Mouse (Mus musculus) v-Abl transformed pro-B cells (cell line): ENCODE measurements around the gene Emsy.

ENCODE experiments used
- in situ Hi-C, 2 experiments: fragments of 400-800 bp; cut with MboI; formaldehyde crosslinking; loops; one replicate each; pipeline ENCODE4 v1.15.1; 2025; ENCODE audit not compliant: unreplicated experiment in 2 of 2

Emsy gene

DNA sequence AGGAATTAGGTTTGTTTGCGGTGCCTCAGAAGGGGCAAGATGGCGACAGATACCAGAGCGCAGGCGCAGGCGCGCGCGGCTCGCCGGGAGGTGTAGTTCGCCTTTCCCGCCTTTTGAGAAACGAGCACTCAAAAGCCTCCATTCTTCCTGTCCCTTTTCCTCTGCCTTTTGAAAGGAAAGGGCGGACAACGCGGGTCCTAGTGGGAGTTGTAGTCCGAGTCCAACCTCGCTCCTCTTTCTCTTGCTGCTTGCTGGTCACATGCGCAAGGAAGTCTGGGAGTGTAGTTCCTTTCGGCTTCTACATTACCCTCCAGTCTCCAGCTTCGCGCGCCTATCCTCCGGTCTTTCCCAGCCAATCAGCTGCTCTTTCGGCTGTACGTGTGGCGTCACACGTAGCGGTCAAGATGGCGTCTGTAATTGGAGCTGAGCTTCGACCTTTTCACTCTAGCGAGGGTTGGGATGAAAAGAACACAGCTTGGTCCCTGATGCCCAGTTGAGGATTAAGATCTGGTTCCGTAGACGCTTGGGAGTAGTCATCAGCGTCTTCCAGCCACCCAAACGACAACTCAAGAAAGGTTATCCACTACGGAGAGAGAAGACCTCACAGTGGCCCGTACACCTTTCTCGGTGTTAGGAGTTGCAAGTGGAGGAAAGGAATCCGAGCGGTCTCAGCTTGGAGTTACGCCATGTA lies at the start of gene Emsy:
Emsy (minus strand) TSS at position 253 of the 691 bp plus-strand sequence.
- in situ Hi-C loops, result loop anchor here (5.0 kb wide), 1 partner anchor 46 kb away; the partner anchor contains the start of gene Thap12 (in 2 of the 2)

DNA sequence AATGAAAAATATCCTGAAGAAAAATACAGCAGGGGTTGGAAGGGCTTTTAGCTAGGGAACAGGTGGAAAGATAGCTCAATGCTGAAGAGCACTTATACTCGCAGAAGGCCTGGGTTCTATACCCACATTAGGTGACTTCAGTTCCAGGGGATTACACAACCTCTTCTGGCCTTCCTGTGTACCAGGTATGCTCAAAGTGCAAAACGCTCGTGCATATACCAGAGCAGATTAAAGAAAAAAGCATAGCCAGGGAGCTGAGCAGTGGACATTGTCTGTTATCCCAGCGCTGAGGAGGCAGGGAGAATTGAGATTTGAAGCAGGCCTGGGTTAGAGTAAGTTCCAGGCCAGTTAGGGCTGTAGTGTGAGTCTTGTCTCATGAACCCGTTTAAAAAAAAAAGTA lies 47.7 kb upstream of the Emsy start:
- in situ Hi-C loops, result loop anchor here (5.0 kb wide), 2 partner anchors 47 to 217 kb away; partner anchors contain the start of genes Emsy (in 2 of the 2) and Lrrc32 (in 1 of the 2)

DNA sequence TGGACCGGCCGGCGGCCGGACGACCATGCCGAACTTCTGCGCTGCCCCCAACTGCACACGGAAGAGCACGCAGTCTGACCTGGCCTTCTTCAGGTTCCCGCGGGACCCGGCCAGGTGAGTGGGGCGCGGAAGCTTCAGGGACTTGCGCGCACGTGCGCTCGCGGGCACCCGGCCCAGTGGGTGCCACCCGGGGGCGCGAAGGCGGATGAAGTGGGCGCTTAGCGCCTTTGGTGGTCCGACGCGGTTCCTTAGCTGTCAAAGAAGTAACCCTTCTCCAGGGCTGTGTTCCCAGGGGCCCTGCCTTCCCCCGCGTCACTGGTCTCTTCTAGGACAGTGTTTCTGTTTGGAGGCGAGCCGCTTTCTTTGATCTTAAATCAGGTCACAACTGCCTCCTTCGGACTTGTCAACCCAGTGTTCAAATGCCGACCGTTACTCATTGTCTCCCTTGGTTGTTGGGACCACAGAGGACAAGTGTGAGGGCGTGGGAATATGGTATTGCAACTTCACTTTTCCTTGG lies 46.8 kb upstream of the Emsy start:
- in situ Hi-C loops, result loop anchor here (5.0 kb wide), 2 partner anchors 46 to 216 kb away; partner anchors contain the start of genes Emsy (in 2 of the 2) and Lrrc32 (in 1 of the 2)

DNA sequence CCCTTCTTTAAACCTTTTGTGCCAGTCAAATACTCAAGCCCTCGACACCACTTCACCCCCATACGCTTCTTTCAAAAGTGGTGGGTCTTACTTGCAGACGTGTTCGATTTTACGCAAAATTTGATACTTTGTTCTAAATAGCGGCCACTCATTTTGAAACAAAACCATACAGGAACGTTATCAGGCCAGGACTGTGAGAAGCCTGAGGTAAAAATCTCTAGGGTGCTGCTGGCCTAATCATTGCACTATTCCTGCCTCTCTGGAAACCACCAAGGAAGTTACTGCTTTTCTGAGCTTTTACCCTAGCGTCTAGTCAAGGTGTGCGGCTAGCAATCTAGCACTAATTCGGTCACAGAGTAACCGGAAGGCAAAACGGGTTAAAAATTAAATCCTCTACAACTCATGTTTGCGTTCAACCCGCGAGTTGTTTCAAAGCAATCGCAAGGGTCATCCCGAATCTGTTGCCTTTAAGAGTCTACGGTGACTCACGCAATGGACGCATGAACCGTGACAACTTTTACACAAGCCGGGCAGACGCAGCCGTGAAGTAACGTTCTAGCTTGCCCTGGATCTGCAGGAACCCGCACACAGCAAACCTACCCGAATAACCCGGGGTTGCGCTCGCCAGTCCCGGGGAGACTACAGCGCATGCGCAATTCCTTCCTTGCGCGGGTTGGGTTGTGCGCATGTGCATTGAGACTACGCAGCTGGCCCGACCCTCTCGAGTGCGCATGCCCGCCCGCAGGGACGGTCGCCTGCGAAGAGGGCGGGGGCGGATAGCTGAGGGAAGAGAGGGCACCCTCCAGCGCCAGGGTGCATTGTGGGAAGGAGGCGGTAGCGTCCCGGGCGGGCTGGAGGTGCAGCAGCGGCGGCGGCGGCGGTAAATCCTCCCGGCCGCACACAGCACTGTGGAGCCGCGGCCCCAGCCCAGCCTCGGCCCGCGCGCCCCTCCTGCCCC lies 46.0 kb upstream of the Emsy start, which contains the start of gene Thap12:
Thap12 (plus strand) TSS at position 821 of the 958 bp plus-strand sequence.
- in situ Hi-C loops, result loop anchor here (5.0 kb wide), 2 partner anchors 45 to 215 kb away; partner anchors contain the start of genes Emsy (in 2 of the 2) and Lrrc32 (in 1 of the 2)

DNA sequence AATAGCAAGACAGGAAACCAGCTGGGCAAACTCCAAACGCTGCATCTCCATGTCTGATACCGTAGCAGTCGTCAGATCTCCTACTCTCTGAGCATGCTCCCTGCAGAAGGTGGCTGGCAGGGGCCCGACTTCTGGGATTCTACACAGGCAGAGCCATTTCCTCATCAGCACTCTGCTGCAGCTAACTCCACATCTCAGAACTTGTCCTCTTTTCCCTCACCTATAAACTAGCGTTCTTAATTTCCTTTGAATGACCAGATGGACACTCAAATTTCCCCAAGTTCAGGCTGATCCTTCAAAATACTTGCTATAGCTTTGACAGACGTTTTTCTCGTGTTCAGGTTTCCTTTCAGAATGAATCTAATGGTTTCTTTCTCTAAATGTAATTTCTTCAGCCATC lies 45.2 kb upstream of the Emsy start:
- in situ Hi-C loops, result loop anchor here (5.0 kb wide), 2 partner anchors 44 to 214 kb away; partner anchors contain the start of genes Emsy (in 2 of the 2) and Lrrc32 (in 1 of the 2)

DNA sequence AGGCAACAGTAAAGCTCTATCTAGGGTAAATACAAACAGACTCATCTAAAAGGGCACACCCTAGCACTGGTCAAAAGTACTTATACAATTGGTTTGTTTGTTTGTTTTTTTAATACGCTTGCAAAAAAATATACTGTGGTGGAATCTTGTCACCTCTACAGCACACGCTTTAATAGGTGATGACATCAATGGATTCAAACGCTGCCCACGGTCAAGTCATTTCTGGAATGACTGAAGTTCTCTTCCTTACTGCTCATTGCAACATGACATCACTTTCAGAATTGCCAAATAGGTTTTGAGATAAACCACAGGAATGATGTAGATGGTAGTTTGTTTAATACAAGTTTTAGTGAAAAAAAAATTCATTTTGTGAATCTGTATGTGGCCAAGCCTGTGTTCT lies 42.0 kb upstream of the Emsy start:
- in situ Hi-C loops, result loop anchor here in 1 of 2 experiments (10.0 kb wide), 1 partner anchor 214 kb away; the partner anchor contains the start of gene Lrrc32

DNA sequence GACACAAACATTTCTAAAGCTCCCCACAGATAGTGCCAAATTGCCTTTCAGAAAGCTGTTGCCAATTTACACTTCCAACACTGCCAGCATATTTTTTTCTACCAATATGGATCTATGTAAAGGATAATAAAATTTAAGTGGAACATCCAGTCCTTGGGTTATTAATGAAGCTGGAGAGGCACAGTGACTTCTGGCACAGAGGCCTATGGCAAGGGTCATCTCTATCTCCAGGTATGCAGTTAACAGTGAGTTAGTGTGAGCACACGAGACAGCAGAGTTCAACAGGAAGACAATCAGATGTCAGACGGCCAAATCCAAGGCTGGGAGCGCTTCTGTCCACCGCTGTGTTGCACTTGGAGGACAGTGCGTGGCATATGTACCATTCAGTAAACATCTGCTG lies 41.5 kb upstream of the Emsy start:
- in situ Hi-C loops, result loop anchor here in 1 of 2 experiments (10.0 kb wide), 1 partner anchor 213 kb away; the partner anchor contains the start of gene Lrrc32

DNA sequence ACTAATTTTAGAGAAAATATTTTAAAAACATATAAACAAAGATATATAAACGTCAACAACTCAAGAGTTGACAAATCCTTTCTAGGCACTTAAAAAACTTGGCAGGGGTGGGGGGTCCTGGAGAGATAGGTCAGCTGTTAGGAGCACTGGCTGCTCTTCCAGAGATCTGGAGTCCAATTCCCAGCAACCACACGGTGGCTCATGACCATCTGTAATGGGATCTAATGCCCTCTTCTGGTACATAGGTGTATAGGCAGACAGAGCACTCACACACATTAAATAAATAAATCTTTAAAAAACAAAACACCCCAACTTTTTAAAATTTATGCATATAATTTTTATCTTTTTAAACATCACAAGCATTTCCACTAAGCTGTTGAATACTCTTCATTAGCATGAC lies 40.9 kb upstream of the Emsy start:
- in situ Hi-C loops, result loop anchor here in 1 of 2 experiments (10.0 kb wide), 1 partner anchor 213 kb away; the partner anchor contains the start of gene Lrrc32

DNA sequence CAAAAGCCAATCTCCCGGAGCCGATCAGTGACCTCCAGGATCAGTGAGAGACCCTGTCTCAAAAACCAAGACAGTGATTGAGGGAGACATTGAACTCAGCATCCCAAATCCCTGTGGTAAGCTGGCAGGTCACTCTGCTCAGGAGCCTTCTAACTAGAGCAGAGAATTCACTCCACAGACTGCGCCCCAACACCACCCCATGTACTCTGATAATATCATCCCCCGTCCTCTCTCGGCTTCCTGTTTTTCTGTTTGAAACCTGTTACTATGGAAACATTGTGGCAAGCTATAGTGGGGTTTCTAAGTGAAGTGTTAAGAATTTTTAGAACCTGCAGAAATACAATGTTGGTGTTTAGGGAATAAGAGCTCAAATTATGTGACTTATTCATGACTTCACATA lies 37.5 kb upstream of the Emsy start:
- in situ Hi-C loops, result loop anchor here in 1 of 2 experiments (10.0 kb wide), 1 partner anchor 209 kb away; the partner anchor contains the start of gene Lrrc32

DNA sequence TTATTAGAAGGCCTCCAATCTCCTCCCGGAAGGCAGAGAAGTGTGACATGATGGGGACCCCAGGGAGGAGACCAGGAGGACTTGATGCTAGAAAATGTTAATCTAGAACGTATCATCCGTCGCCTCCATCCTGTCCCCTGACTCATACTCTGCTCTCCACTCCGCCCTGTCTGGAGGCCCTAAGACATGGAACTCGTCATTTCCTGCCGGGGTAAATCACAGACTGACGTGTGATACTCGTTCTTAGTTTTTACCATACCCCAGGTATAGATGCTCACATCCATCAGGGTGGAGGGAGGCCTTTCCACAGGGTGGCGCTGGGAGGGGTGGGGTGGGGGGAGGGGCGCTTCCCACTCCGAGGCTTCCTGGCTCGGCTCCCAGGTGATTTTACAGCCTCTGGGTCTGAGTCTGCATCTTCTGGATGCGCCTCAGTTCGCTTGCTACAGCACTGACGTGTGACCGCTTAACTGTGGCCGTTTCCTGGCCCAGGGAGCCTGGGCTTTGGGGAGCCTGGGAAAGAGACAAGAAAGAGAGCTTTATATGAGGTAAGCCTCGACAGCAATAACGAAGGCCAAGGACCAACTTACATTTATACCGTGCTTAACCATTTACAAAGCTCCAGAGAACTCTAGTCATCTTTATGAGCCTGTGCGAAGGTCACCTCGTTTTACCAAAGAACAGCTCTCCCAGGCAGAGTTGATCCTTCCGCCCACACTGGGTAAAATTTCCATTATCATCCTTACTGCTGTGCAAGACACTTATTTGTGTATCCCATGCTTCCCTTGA lies 36.4 kb upstream of the Emsy start:
- in situ Hi-C loops, result loop anchor here in 1 of 2 experiments (10.0 kb wide), 1 partner anchor 208 kb away; the partner anchor contains the start of gene Lrrc32

DNA sequence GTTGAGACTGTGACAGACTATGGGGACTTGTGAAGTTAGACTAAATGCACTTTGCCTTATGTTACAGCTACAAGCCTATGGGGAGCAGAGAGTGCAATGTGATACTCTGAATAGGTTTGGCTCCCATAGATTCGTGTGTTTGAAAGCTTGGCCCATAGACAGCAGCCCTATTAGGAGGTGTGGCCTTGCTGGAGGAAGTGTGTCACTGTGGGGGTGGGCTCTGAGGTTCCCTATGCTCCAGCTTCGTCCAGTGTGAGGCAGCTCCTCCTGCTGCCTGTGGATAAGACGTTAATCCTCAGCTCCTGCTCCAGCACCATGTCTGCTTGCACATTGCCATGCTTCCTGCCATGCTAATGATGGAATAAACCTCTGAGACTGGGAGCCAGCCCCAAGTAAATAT lies 34.2 kb upstream of the Emsy start:
- in situ Hi-C loops, result loop anchor here in 1 of 2 experiments (10.0 kb wide), 1 partner anchor 206 kb away; the partner anchor contains the start of gene Lrrc32

DNA sequence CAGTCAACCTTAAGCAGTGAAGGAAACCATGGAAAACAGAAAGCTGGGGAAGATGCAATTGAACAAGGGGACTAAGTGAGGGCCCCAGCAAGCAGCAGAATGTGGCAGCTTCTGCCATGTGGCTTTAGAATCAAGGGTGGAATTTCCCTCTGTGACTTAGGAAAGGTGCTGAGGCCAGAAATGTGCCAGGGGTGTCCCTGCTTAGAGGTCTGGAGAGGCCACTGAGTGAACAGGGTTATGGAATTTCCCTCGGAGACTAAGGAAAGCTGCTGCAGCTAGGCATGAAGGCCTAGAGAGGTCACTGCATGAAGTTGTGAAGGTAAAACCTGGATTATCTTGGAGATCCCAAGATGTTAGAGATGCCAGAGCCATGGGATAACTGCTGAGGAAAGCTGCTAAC lies 33.5 kb upstream of the Emsy start:
- in situ Hi-C loops, result loop anchor here in 1 of 2 experiments (10.0 kb wide), 1 partner anchor 205 kb away; the partner anchor contains the start of gene Lrrc32

DNA sequence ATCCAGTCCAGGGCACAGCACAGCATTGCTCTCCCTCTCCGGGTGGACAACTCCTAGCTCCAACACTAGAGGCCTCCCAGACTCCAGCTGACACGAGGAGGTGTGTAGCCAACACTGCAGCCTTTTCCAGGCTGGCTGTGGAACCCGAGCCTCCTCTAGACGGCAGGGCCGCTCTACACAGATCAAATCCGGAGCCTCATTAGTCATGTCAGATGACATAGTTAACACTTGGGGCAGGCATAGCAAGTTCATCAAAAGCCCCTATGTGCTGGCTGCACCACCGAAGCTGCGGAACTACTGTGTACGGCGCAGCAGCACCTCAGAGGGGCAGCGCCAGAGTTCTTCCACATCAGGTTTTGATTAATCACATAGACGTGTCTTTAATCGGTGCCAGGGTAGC lies 29.3 kb upstream of the Emsy start:
- in situ Hi-C loops, result no loop called here

DNA sequence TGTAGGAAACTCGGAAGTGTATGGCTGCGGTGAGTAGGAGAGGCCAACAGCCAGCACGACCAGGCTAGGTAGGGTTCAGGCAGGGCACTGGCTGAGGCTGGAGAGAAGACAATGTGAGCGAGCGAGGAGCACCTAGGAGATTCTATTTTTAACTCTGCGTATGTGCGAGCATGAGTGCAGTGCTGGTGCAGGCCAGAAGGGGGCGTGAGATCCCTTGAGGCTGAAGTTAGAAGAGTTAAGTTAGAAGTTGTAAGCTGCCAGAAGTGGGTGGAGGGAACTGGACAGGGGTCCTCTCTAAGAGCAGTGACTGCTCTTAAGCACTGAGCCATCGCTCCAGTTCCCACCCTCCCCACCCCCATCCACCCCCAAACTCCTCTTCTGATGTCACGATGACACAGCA lies 26.2 kb upstream of the Emsy start:
- in situ Hi-C loops, result no loop called here

DNA sequence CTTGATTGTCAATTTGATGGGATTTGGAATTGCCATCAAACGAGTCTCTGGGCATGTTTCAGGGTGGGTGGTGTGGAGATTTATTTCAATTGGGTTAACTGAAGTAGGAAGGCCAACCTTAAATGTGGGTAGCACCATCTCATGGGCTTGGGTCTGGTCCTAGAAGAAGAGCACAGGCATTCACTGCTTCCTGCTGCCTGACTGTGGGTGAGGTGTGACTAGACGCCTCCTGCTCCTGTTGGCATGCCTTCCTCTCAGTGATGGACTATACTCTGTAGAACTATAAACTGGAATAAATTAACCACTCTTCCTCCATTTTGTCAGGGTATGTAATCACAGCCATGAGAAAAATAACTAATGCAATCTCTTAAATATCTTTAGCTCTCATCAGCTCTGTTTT lies 24.1 kb upstream of the Emsy start:
- in situ Hi-C loops, result no loop called here

DNA sequence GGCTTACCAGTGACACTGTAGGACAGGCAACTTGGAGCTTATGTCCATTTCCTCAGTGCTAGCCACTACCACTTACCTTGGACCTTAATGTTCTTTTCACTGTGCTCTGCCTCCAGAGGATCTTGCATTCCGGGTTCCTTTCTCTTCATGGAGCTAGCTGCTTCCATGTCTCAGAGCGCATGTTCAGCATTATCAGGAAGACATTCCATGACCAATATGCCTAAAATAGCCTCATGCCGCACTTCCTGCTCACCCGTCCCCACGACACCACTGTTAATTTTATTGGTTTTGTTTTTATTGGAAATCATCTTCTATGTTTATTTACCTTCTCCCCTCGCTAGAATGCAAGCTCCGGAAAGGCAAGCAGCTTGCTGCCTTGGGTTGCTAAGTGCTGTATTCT lies 21.9 kb upstream of the Emsy start:
- in situ Hi-C loops, result no loop called here

DNA sequence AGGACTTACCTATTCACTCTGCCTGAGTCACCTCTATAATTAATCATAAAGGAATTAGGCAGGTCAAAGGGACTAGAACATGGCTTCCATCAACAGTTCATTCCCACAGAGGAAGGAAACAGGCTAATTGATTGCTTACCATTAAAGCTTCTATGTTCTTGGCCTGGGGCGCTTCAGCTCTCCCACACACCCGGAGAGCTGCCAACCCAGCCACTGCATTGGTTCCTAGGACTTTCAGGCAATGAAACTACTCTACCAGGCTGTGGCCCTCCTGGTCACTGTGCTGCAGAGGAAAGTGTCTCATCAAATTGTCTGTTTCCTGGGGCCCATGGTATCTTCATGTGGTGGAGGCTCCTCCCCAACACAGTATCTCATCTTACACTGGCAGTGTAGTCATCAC lies 20.9 kb upstream of the Emsy start:
- in situ Hi-C loops, result no loop called here

DNA sequence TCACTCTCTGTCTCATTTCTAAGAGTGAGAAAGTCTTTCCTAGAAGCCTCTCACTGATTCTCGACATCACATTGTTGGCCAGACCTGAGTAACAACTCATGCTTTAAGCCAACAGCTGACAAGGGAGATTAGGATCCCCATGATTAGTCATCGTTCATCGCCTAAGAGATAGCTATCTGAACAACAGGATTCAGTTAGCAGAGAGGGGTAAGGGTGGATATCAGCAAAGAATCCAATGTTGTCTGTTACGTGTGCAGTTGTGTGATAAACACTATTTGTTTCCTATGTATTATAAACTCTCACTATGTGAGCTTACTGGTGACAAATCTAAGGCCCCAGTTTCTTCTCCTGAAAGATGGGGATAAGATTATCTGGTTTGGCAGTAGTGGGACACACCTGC lies 17.8 kb upstream of the Emsy start:
- in situ Hi-C loops, result no loop called here

DNA sequence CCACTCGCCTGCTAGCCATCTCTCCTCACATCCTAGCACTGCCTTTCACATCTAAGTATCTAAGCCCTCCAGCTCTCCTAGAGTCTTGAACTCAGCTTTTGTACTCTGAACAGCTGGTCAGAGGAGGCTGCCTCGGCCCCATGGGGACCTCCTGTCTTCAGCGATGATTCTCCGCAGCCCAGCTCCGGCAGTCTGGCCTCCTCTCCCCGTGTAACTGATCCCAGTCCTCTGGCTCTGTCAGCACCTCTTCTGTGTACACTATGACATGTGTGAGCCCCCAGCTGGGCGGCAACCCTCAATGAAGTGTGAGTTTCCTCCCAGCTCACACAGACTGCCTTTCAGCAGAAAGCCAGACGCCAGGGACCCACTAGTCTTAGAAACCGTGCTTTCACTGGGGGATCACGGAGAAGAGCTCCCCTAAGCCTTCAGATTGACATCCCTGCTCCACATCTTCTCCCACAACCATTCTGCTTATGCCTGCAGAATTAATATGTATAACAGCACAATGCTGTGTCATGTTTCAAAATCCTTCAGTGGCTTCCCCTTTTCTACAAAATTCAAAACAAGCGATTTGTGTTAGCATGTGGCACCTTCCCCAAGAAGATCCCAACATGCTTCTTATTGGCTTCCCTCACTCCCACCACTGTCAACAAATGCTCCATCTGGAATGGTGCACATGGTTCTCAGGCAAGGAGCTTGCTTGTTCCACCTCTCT lies 15.8 kb upstream of the Emsy start:
- in situ Hi-C loops, result no loop called here
